Mouse (Mus musculus) lung, embryonic 14.5 days (tissue): Measurements from ENCODE around the gene Steap4. TPM values are rescaled to one million over a fixed set of nuclear protein-coding genes. Genes with fewer than 3 reads are reported as not detected.
A peak's percentile ranks its signal among the peaks of the same experiment; 100 is the strongest.

Experiments
- ATAC-seq: fragments of 200-750 bp; cut with Nextera tagmentation; 2 replicates; pipeline ENCODE4 v1.8.0; 2017; ENCODE audit warnings: mild to moderate bottlenecking, moderate TSS enrichment, moderate library complexity; ENCODE audit not compliant: insufficient read depth
- DNase-seq: peaks from one replicate; pipeline ENCODE4 v3.0.0-alpha.2; 2015
- H3K27ac ChIP-seq: fragments of 300-500 bp; sonication (generic); 2 replicates; pipeline ENCODE4 v1.5.1; 2014; ENCODE audit warnings: low read depth, mild to moderate bottlenecking, moderate library complexity
- H3K27me3 ChIP-seq: fragments of 300-500 bp; sonication (generic); 2 replicates; pipeline ENCODE4 v1.6.1; 2014; ENCODE audit warnings: low read length, control low read depth; ENCODE audit not compliant: insufficient read depth
- H3K36me3 ChIP-seq: fragments of 300-500 bp; sonication (generic); 2 replicates; pipeline ENCODE4 v1.6.1; 2014; ENCODE audit warnings: control low read depth; ENCODE audit not compliant: insufficient read depth
- H3K4me1 ChIP-seq: fragments of 300-500 bp; sonication (generic); 2 replicates; pipeline ENCODE4 v1.6.1; 2014; ENCODE audit warnings: antibody characterized with exemption, control low read depth; ENCODE audit not compliant: insufficient read depth
- H3K4me2 ChIP-seq: fragments of 300-500 bp; sonication (generic); 2 replicates; pipeline ENCODE4 v1.6.1; 2014; ENCODE audit warnings: mild to moderate bottlenecking
- H3K4me3 ChIP-seq: fragments of 300-500 bp; sonication (generic); 2 replicates; pipeline ENCODE4 v1.5.1; 2014; ENCODE audit warnings: low read depth, low read length
- H3K9ac ChIP-seq: fragments of 300-500 bp; sonication (generic); 2 replicates; pipeline ENCODE4 v1.6.1; 2014
- H3K9me3 ChIP-seq: fragments of 300-500 bp; sonication (generic); 2 replicates; pipeline ENCODE4 v1.6.1; 2016; ENCODE audit warnings: low read depth, low read length, control low read depth
- CTCF ChIP-seq: IDR thresholded peaks from 2 replicates; pipeline ENCODE4 v1.5.1; 2016; ENCODE audit warnings: antibody characterized with exemption, low read depth
- WGBS: fragments of 180-500 bp; shearing (Covaris S2); extraction: QIAGEN DNeasy Blood & Tissue Kit; methylation state at CpG from one replicate; pipeline ENCODE4 v1.1.7; 2014; 5-methylcytosine and 5-hydroxymethylcytosine counted together
- polyA plus RNA-seq: library from polyadenylated mRNA; unstranded; fragments of >200 nt; fragmentation: Nextera tagmentation; extraction: Ambion mirVana; gene quantifications from 2 replicates; pipeline ENCODE4 v1.2.1, GENCODE M21; 2014

Steap4 gene
- 1.7 and 2.7 TPM in 2 replicates for polyA plus RNA-seq

DNA sequence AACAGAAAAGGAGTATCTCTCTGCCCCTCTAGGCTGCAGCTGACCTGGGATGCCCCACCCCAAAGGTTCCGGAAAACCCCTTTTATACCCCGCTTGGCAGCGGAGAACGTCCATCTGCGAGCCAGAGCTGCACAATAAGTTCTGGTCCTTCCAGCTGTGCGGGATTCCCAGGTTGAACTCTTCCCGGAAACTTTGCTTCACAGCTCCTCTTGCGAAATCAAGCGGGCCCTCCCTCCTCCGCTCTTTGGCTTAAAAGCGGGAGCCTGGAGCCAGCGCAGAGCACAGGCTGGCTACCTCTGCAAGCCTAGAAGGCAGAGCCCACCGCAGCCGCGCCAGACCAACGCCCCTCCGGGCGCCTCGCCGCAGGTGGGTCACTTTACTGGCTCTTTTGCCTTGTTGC, at the start of gene Steap4:
Gene Steap4, plus strand, starts transcription at position 282 of the 400 bp plus-strand sequence.
- no peaks in the 10 kb centered on the region for H3K9me3 ChIP-seq
- H3K4me2 ChIP-seq: peak within 1 kb of the TSS; percentile 61
- no peak for TF ChIP-seq CTCF
- no peaks in the 10 kb centered on the region for H3K36me3 ChIP-seq
- no peak within 1 kb of the TSS for H3K27ac ChIP-seq
- 0 out of 2 replicates have a peak, but pooled peaks cover 3% of the 10 kb centered on the region for H3K4me1 ChIP-seq
- peak within 1 kb of the TSS; percentile 36 for H3K9ac ChIP-seq
- DNase-seq: peak; percentile 71
- H3K4me3 ChIP-seq: peak within 1 kb of the TSS; percentile 21; the same call in 1 of the 2 replicates
- peak; percentile 82; the same call in 1 of the 2 replicates for ATAC-seq
- no peaks in the 10 kb centered on the region for H3K27me3 ChIP-seq
- WGBS: 2% methylated on average over 20 of the region's 20 CpGs

DNA sequence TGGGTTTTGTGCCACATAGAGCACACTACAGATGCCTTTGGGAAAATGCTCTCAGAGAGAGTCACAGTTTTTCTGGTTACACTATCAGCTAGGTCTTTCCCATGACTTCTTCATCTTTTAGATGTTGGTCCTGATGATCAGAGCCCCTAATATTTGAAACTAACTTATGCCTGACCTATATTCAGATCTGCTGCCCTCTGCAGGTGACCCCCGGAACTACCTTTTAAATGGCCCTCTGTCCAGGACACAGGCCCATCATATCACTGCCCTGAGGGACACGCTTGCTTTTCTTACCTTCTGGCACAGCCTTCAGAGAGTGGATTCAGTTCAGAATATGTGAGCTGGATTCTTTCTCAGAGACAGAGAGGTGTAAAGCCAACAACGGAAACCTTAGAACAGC, 48.3 kb upstream of the Steap4 start:
- Histone ChIP-seq H3K27me3 (no peaks in the 10 kb centered on the region), H3K9ac (no peak overlapping the region), H3K4me1 (no peaks in the 10 kb centered on the region), H3K4me3 (no peak overlapping the region), H3K9me3 (no peaks in the 10 kb centered on the region), H3K36me3 (no peaks in the 10 kb centered on the region), H3K27ac (no peak overlapping the region), H3K4me2 (no peak overlapping the region)
- WGBS: 66% methylated on average over 3 of the region's 3 CpGs
- DNase-seq: no peak
- ATAC-seq: no peak
- peak; percentile 35; the same call in 1 of the 2 replicates for TF ChIP-seq CTCF

DNA sequence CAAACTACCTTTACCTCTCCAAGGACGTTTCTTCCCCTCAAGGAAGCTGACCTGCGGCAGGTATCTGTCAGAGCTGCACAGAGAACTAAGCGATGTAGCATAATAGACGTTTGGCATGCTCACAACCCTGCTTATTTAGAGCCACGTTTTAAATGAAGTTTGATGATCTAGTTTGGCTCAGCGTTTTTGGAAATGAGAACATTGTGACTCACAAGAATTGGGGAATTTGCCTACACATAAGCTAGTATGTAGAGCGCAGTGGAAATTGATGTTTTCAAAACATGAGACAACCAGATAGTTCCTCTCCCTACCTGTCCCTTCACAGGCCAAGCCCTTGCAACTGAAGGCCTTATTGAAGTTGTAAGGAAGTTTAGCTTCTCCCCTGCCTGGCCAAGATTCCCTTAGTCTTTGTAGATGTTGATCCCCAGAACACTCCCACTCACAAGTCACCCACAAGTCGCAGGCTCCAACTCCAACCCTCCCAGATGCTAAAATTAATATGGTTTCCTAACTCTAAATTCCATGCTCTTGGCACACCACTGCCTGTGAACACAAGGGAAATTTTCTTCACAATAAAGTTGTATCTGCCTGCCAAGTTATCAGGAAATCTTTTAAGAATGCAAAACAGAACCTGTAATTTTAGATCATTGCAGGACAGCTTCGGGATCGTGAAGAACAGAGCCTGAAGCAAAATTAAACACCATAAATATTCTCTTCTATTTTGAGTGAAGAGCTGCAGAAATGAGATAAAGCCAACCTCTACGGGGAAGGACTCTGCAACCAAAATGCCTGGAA, 42.6 kb upstream of the Steap4 start:
- H3K4me3 ChIP-seq: no peak overlapping the region
- WGBS: 80% methylated on average over 11 of the region's 11 CpGs
- H3K4me1 ChIP-seq: no peaks in the 10 kb centered on the region
- ATAC-seq (no peak), DNase-seq (no peak)
- no peak overlapping the region for H3K9ac ChIP-seq
- no peak overlapping the region for H3K4me2 ChIP-seq
- TF ChIP-seq CTCF: no peak
- H3K9me3 ChIP-seq: no peaks in the 10 kb centered on the region
- H3K27me3 ChIP-seq: no peaks in the 10 kb centered on the region
- no peak overlapping the region for H3K27ac ChIP-seq
- H3K36me3 ChIP-seq: no peaks in the 10 kb centered on the region

DNA sequence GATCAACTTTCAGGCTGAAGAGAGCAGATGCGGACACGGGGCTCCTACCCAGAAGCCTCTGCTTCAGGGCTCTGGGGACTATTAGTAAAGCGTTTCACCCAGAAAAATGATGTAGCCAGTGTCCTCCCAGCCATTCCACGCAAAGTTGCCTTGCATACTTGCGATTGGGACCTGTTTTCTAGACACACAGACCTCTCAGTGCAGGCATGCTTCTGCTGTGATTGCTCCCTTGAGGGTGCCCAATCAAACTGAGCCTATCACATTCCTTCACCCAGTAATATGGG, 42.0 kb upstream of the Steap4 start:
- no peak for DNase-seq

DNA sequence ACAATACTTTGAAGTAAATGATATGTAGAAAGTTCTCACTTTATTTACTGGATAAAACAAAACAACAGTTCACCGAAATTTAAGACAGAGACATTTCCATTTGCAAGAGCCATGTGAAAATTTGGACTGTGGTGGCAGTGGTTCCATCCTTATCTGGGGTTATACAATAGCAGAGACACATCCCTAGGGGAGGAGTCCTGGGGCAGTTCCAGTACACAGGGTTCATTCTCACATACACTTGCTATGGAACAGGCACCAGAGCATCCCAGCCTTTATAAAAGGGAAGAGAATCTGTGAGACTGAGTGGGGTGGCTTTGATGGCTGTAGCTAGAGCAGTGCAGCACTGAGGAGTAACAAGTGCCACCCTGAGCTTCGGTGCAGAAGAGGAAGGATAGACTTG, 40.6 kb upstream of the Steap4 start:
- no peak overlapping the region for H3K9ac ChIP-seq
- WGBS: 75% methylated on average over 2 of the region's 2 CpGs
- no peak for DNase-seq
- no peaks in the 10 kb centered on the region for H3K4me1 ChIP-seq
- H3K27ac ChIP-seq: no peak overlapping the region
- H3K4me2 ChIP-seq: no peak overlapping the region
- TF ChIP-seq CTCF: no peak
- no peaks in the 10 kb centered on the region for H3K9me3 ChIP-seq
- H3K4me3 ChIP-seq: no peak overlapping the region
- H3K36me3 ChIP-seq: no peaks in the 10 kb centered on the region
- no peaks in the 10 kb centered on the region for H3K27me3 ChIP-seq
- no peak for ATAC-seq

More for the DNA sequence above, 42.0 kb upstream of the Steap4 start:
- no peaks in the 10 kb centered on the region for H3K4me1 ChIP-seq
- H3K9me3 ChIP-seq: no peaks in the 10 kb centered on the region
- no peaks in the 10 kb centered on the region for H3K27me3 ChIP-seq
- no peak overlapping the region for H3K9ac ChIP-seq
- no peak for TF ChIP-seq CTCF
- ATAC-seq: no peak
- no peak overlapping the region for H3K4me3 ChIP-seq
- H3K4me2 ChIP-seq: no peak overlapping the region
- WGBS: 85% methylated on average over 5 of the region's 5 CpGs
- H3K36me3 ChIP-seq: no peaks in the 10 kb centered on the region
- no peak overlapping the region for H3K27ac ChIP-seq

DNA sequence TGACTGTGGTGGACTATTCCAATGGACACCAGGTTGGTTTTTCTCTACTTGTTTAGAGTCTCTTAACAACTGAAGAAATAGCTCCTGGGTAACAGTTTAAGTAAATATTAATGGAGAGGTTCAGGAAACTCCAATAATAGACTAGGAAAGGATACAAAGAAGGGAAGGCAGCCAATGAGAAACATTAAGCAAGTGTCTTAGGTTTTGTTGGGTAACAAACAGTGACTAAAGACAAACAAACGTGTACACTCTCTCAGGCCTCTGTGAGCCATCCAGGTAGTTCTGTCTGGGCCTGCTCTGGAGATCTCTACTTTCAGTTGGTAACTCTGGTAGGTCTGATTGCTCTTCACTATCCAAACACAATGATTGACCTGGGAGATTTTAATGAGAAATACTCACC, 37.5 kb upstream of the Steap4 start:
- no peaks in the 10 kb centered on the region for H3K9me3 ChIP-seq
- H3K4me3 ChIP-seq: no peak overlapping the region
- no peaks in the 10 kb centered on the region for H3K27me3 ChIP-seq
- no peak overlapping the region for H3K4me2 ChIP-seq
- H3K27ac ChIP-seq: no peak overlapping the region
- no peaks in the 10 kb centered on the region for H3K4me1 ChIP-seq
- no peak for TF ChIP-seq CTCF
- DNase-seq: no peak
- H3K36me3 ChIP-seq: no peaks in the 10 kb centered on the region
- no peak overlapping the region for H3K9ac ChIP-seq
- ATAC-seq: no peak
- WGBS: 65% methylated on average over 1 of the region's 1 CpGs

DNA sequence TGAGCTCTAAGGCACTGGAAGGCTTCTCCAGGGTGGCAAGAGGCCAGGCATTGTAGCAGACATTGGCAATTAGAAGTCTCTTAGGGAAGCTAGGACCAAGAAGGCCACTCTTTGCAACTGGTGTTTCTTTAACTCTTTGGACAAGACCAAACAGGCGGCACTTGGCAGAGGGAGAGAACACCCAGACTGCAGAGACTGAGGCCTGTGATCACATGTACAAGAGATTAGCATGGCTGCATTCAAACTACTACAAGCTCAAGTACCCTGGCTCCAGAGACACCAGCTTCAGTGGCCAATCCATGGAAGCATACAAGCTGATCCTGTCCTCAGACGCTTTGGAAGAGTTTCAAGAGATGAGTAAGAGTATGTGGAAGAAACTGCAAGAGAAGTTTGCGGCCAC, 36.6 kb upstream of the Steap4 start:
- Histone ChIP-seq H3K4me2 (no peak overlapping the region), H3K4me3 (no peak overlapping the region), H3K36me3 (no peaks in the 10 kb centered on the region), H3K27ac (no peak overlapping the region), H3K9me3 (no peaks in the 10 kb centered on the region), H3K4me1 (no peaks in the 10 kb centered on the region), H3K9ac (no peak overlapping the region), H3K27me3 (no peaks in the 10 kb centered on the region)
- DNase-seq (no peak), ATAC-seq (no peak)
- WGBS: 83% methylated on average over 3 of the region's 3 CpGs
- TF ChIP-seq CTCF: no peak
